Mouse (Mus musculus) limb, embryonic 12.5 days (tissue): ENCODE data around the gene Rbm44. TPM values are rescaled to one million over a fixed set of nuclear protein-coding genes. Genes with fewer than 3 reads are reported as not detected.

Experiments used
- ATAC-seq: fragments of 200-750 bp; cut with Nextera tagmentation; 2 replicates; pipeline ENCODE4 v1.8.0; 2017; ENCODE audit warnings: low read depth, moderate TSS enrichment; ENCODE audit not compliant: insufficient number of reproducible peaks, insufficient read depth, low FRiP score, low TSS enrichment
- H3K27ac ChIP-seq: fragments of 300-500 bp; sonication (generic); 2 replicates; pipeline ENCODE4 v1.5.1; 2016; ENCODE audit warnings: mild to moderate bottlenecking, moderate library complexity
- H3K27me3 ChIP-seq: fragments of 300-500 bp; sonication (generic); 2 replicates; pipeline ENCODE4 v1.6.1; 2016; ENCODE audit warnings: mild to moderate bottlenecking, moderate library complexity
- H3K36me3 ChIP-seq: fragments of 300-500 bp; sonication (generic); 2 replicates; pipeline ENCODE4 v1.6.1; 2016; ENCODE audit warnings: mild to moderate bottlenecking, moderate library complexity
- H3K4me1 ChIP-seq: fragments of 300-500 bp; sonication (generic); replicated peaks from 2 replicates; pipeline ENCODE4 v1.6.1; 2016
- H3K4me2 ChIP-seq: fragments of 300-500 bp; sonication (generic); 2 replicates; pipeline ENCODE4 v1.6.1; 2016; ENCODE audit warnings: mild to moderate bottlenecking, moderate library complexity
- H3K4me3 ChIP-seq: fragments of 300-500 bp; sonication (generic); replicated peaks from 2 replicates; pipeline ENCODE4 v1.5.1; 2016; ENCODE audit warnings: mild to moderate bottlenecking
- H3K9ac ChIP-seq: fragments of 300-500 bp; sonication (generic); replicated peaks from 2 replicates; pipeline ENCODE4 v1.6.1; 2016; ENCODE audit warnings: mild to moderate bottlenecking, moderate library complexity
- H3K9me3 ChIP-seq: fragments of 300-500 bp; sonication (generic); 2 replicates; pipeline ENCODE4 v1.6.1; 2016; ENCODE audit warnings: mild to moderate bottlenecking, moderate library complexity
- WGBS: fragments of 180-500 bp; shearing (Covaris S2); methylation state at CpG from one replicate; pipeline ENCODE4 v1.1.7; 2016; 5-methylcytosine and 5-hydroxymethylcytosine counted together
- polyA plus RNA-seq: library from polyadenylated mRNA; unstranded; fragments of >200 nt; fragmentation: Nextera tagmentation; extraction: Ambion mirVana; gene quantifications from 2 replicates; pipeline ENCODE4 v1.2.1, GENCODE M21; 2016

Gene Rbm44
- polyA plus RNA-seq, result 0.70 and 1.0 TPM in 2 replicates

DNA sequence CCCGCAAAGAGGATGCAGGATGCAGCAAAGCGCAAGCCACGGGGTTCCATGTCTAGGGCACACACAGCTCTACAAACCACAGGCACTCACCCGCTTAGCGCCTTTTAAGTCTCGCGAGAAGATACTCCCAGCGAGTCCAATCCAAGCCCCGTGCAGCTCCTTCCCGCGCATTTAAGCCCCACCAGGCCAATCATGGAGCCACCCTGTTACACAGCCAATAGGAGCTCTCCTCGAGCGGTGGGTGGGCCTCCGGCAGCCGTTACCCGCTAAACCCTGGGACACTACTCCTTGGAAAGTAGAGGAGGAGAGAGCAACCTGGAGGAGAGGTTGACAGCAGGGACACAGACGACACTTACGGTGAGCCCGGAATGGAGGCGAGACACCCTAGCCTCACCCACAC, at the start of gene Rbm44:
Rbm44 (plus strand) TSS at position 277 of the 400 bp plus-strand sequence.
- no peak within 1 kb of the TSS for H3K4me3 ChIP-seq
- H3K4me1 ChIP-seq, result no peaks in the 10 kb centered on the region
- WGBS, result 63% methylated on average over 20 of the region's 20 CpGs
- H3K9me3 ChIP-seq, result no peaks in the 10 kb centered on the region
- no peak within 1 kb of the TSS for H3K27ac ChIP-seq
- H3K4me2 ChIP-seq, result no peak within 1 kb of the TSS
- no peak within 1 kb of the TSS for H3K9ac ChIP-seq
- no peak for ATAC-seq
- H3K36me3 ChIP-seq, result no peaks in the 10 kb centered on the region
- no peaks in the 10 kb centered on the region for H3K27me3 ChIP-seq

DNA sequence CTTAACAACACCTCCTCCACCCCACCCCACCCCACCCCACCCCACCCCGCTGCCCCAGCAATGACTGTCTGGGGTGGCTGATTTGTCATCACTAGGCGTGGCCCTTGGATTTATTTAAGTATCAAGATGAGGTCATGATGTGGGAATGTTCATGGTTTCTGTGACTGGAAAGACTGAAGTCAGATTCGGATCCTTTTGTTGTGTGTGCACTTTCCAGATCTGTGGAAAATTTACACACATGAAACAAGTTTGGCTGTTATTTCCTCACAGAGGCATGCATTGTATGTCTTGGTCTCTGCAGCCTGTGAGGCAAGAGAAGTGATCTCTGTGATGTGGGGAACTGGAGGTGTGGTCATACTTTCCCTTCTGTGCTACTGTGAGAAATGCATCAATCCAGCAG, 49.6 kb upstream of the Rbm44 start:
- ATAC-seq, result no peak
- no peak overlapping the region for H3K9ac ChIP-seq
- H3K4me1 ChIP-seq, result peaks cover 21% of the 10 kb centered on the region
- H3K27me3 ChIP-seq, result no peaks in the 10 kb centered on the region
- no peaks in the 10 kb centered on the region for H3K9me3 ChIP-seq
- 76% methylated on average over 3 of the region's 3 CpGs for WGBS
- H3K4me2 ChIP-seq, result no peak overlapping the region
- no peak overlapping the region for H3K27ac ChIP-seq
- no peaks in the 10 kb centered on the region for H3K36me3 ChIP-seq
- H3K4me3 ChIP-seq, result no peak overlapping the region

DNA sequence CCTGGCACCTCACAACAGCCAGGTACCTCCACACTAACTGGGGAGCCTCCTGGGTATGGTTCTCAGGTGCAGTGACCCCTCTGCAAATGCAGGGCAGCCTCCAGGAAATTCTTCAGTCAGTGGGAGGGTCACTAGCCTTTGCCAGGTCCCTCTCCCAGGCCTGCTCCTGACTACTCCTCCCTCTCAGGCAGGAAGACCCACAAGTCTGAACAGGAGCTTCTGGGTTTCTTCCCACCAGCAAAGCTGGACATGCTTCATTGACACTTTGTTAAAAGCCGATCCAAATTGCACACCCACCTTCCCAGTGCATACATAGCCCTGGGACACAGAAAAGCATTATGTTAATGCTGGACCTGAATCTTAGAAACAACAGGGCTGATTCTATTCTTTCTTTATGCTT, 49.0 kb upstream of the Rbm44 start:
- H3K9ac ChIP-seq, result no peak overlapping the region
- no peaks in the 10 kb centered on the region for H3K9me3 ChIP-seq
- ATAC-seq, result no peak
- WGBS, result 57% methylated on average over 1 of the region's 1 CpGs
- no peaks in the 10 kb centered on the region for H3K36me3 ChIP-seq
- peaks cover 19% of the 10 kb centered on the region for H3K4me1 ChIP-seq
- H3K4me3 ChIP-seq, result no peak overlapping the region
- H3K4me2 ChIP-seq, result no peak overlapping the region
- H3K27me3 ChIP-seq, result no peaks in the 10 kb centered on the region
- H3K27ac ChIP-seq, result 0 out of 2 replicates have a peak overlapping the region, but pooled peaks have one; percentile 25

DNA sequence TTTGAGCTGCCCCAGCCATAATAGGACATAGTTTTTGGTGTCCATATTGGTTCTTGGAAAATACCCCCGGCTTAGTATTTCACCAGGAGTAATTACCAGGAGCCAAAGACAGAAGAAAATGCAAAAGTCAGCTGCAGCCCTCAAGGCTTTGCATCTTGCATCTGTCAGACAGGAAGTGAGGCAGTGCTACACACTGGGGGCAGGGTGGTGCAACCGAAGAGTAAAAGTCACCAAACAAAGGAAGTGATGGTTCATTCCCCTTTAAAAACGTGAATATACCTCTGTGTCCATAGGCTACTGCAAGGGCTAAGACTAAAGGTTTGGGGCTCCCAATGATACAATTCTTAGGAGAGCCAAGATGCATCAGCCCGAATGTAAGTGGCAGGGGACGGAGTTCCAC, 48.4 kb upstream of the Rbm44 start:
- Histone ChIP-seq H3K36me3 (no peaks in the 10 kb centered on the region), H3K4me2 (no peak overlapping the region), H3K9me3 (no peaks in the 10 kb centered on the region), H3K27me3 (no peaks in the 10 kb centered on the region), H3K4me1 (peaks cover 19% of the 10 kb centered on the region), H3K4me3 (no peak overlapping the region), H3K9ac (no peak overlapping the region), H3K27ac (no peak overlapping the region)
- WGBS, result 65% methylated on average over 5 of the region's 5 CpGs
- no peak for ATAC-seq

DNA sequence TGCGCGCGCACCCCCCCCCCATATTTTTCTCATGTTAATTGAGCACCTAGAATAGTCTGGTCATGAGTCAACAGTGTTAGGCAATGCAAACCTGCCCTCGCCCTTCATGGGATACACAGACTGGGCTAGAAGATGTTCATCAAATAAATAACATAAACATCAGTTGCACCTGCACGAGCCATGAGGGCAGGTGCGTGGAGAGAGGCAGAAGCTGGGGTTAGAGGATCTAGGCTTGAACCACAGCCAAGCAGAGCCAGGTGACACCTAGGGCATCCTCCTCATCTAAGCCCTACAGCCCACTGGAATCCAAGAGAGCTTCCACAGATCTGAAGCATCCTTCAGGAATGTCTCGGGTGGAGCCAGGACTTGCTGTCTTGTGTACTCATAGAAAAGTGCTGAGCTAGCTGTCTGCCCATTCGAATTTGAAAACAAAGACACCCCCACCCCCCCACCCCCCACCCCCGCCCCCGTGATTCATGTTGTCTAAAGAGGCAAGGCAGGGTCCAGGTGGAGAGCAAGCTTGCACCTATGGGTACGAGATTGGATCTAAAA, 47.5 kb upstream of the Rbm44 start:
- Histone ChIP-seq H3K27ac (no peak overlapping the region), H3K4me3 (no peak overlapping the region), H3K36me3 (no peaks in the 10 kb centered on the region), H3K9ac (no peak overlapping the region), H3K4me1 (peaks cover 26% of the 10 kb centered on the region), H3K9me3 (no peaks in the 10 kb centered on the region), H3K27me3 (no peaks in the 10 kb centered on the region), H3K4me2 (no peak overlapping the region)
- 91% methylated on average over 11 of the region's 11 CpGs for WGBS
- no peak for ATAC-seq

DNA sequence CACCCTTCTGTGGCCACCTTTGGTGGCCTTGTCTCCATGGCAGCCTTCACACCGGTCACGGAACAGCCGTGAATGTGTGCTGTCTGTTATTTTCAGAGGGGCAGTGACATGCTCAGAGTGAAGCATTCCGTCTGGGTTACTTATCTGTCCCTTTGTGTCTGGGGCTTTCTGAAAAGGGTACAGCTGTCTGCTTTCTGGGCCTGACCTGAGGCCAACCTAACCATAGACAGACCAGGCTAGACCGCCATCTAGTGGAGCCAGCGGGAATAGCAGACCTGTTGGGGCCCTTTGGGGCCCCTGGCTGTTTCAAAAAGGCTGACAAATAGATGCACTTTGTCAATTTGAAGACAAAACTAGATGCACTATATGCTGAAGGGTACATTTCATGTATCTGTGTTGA, 46.0 kb upstream of the Rbm44 start:
- H3K9ac ChIP-seq, result no peak overlapping the region; the same call in 1 of the 2 replicates
- H3K36me3 ChIP-seq, result 0 out of 2 replicates have a peak, but pooled peaks cover 4% of the 10 kb centered on the region
- H3K9me3 ChIP-seq, result no peaks in the 10 kb centered on the region
- H3K27ac ChIP-seq, result no peak overlapping the region
- no peak overlapping the region for H3K4me2 ChIP-seq
- ATAC-seq, result 0 out of 2 replicates have a peak, but pooled peaks have one; percentile 40
- H3K4me1 ChIP-seq, result peaks cover 26% of the 10 kb centered on the region
- WGBS, result 18% methylated on average over 6 of the region's 6 CpGs
- H3K27me3 ChIP-seq, result no peaks in the 10 kb centered on the region
- no peak overlapping the region for H3K4me3 ChIP-seq

DNA sequence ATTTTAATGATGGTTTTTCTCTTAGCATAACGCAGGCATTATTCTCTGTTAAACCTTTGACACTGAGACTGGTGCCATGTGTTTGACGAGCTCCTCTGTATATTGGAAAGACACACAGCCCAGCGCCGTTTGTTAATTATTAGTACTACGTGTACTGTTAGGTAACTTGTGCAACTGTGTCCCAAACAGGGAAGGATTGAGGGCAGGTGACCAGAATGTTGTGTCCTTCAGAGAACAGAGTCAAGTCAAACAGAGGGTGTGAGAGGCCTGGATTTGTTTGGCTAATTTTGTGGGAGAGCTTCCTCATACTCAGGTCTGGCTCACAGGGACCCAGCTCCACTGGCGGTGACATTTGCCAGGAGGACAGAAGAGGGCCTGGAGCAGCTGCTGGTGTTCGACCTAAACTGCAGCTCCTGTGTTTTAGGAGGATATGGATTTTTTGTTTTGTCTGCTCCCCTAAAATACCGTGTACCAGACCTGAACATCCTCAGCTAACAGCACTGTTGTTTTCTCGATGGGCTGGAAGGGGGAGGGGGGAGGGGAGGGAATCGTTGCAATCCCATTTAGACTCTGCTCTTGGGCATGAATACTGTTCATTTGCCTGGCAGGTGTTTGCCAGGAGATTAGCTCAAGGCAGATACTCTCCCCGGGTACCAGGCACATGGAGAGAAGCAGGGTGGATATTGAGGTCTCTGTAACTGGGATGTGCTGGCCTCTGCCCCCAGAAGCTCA, 43.0 kb upstream of the Rbm44 start:
- Histone ChIP-seq H3K27ac (no peak overlapping the region), H3K27me3 (no peaks in the 10 kb centered on the region), H3K9ac (no peak overlapping the region), H3K4me1 (peaks cover 11% of the 10 kb centered on the region), H3K4me2 (no peak overlapping the region), H3K36me3 (peaks cover 17% of the 10 kb centered on the region), H3K9me3 (no peaks in the 10 kb centered on the region), H3K4me3 (no peak overlapping the region)
- ATAC-seq, result no peak
- WGBS, result 78% methylated on average over 11 of the region's 11 CpGs

DNA sequence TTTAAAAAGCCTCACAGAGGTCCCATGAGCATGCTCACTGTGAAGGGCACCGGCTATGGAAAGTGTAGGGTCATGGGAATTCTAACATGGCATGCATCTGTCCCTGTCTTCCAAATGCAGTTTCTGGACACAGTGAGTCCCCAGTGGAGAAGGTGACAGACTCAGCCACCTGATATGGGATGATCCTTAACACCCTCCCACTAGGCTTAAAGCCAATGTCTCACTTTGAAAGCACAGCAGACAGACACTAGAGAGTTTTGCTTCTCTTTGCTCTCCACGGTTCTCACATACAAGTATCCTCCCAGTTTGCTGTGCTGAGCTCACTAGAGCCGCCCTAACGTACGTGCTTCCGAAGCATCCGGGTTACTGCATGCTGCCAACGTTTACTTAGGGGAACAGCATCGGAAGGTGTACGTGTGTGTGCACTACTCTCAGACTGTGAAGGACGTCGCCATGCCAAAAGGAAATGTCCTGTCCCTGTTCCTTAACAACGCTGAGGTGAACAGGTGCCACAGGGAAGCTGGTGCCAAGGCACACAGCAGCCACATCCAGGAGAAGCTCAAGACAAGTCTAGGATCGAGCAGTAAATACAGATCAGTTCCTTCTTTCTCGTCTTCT, 41.4 kb upstream of the Rbm44 start:
- 92% methylated on average over 15 of the region's 15 CpGs for WGBS

DNA sequence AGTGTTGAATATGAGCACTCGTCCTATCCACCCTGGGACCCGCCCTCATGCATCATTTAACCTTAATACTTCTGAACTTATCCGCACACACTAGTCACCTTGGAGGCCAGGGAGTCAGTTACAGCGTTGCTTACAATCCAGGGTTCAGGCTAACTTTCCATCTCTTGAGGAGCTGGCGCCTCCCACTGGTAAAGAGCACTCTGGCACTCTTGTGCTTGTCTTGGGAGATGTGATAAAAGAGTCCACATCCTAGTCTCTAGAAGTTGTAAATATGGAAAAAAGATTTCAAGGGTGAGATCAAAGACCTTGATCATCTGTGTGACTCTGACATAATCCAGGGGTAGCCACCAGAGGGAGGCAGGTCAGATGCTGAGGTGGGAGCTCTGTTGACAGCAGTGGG, 37.3 kb upstream of the Rbm44 start:
- H3K27ac ChIP-seq, result no peak overlapping the region
- WGBS, result 71% methylated on average over 5 of the region's 5 CpGs
- H3K4me1 ChIP-seq, result no peaks in the 10 kb centered on the region
- no peak overlapping the region for H3K4me2 ChIP-seq
- H3K27me3 ChIP-seq, result no peaks in the 10 kb centered on the region
- no peak overlapping the region for H3K9ac ChIP-seq
- H3K4me3 ChIP-seq, result no peak overlapping the region
- peaks cover 28% of the 10 kb centered on the region for H3K36me3 ChIP-seq
- ATAC-seq, result no peak
- no peaks in the 10 kb centered on the region for H3K9me3 ChIP-seq

More for the DNA sequence above, 41.4 kb upstream of the Rbm44 start:
- Histone ChIP-seq H3K9me3 (no peaks in the 10 kb centered on the region), H3K4me1 (peaks cover 11% of the 10 kb centered on the region), H3K9ac (no peak overlapping the region), H3K36me3 (peaks cover 28% of the 10 kb centered on the region), H3K4me3 (no peak overlapping the region), H3K27me3 (no peaks in the 10 kb centered on the region), H3K27ac (no peak overlapping the region), H3K4me2 (no peak overlapping the region)
- no peak for ATAC-seq

DNA sequence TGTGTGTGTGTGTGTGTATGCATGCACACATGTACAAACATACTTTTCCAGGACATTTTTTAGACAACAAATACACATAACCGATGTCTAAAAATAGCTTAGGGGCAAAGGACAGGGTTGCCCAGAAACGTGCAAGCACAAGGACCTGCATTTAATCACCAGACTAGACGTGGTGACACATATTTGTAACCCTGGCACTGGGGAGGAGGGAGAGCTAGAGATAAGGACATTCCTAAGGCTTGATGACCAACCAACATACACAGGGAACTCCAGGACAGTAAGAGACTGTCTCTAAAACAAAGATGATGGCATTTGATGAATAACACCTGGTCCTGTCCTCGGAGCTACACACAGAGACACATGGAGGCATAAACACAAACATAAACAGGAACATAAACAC, 35.6 kb upstream of the Rbm44 start:
- no peak overlapping the region for H3K9ac ChIP-seq
- ATAC-seq, result no peak
- H3K4me3 ChIP-seq, result no peak overlapping the region
- H3K9me3 ChIP-seq, result no peaks in the 10 kb centered on the region
- H3K4me1 ChIP-seq, result no peaks in the 10 kb centered on the region
- no peak overlapping the region for H3K4me2 ChIP-seq
- H3K27me3 ChIP-seq, result no peaks in the 10 kb centered on the region
- WGBS, result 56% methylated on average over 4 of the region's 4 CpGs
- no peak overlapping the region for H3K27ac ChIP-seq
- peaks cover 29% of the 10 kb centered on the region for H3K36me3 ChIP-seq

DNA sequence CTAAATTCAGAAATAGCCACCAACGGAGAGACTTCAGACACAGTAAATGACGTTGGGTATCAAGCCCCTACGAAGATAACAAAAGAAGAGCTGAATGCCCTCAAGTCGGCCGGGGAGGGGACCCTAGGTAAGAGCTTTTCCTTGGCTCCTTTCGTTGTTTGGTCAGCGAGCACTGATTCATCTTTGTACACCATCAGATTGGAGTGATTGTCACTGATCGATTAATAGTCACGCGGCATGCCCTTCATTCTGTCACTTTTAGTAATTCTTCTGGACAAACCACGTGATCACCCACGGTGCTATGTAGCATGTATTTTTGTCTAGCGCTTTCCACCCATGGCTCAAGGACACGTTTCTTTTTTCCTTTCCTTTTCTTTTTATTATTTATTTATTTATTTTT, 32.7 kb upstream of the Rbm44 start:
- no peak for ATAC-seq
- H3K36me3 ChIP-seq, result peaks cover 32% of the 10 kb centered on the region

More for the DNA sequence above, 32.7 kb upstream of the Rbm44 start:
- Histone ChIP-seq H3K4me1 (no peaks in the 10 kb centered on the region), H3K4me2 (no peak overlapping the region), H3K9me3 (no peaks in the 10 kb centered on the region), H3K4me3 (no peak overlapping the region), H3K27me3 (no peaks in the 10 kb centered on the region), H3K9ac (no peak overlapping the region), H3K27ac (no peak overlapping the region)
- 97% methylated on average over 14 of the region's 14 CpGs for WGBS
